Mouse (Mus musculus) liver, embryonic 15.5 days (tissue): ENCODE results near the gene Apbb2. TPM values are rescaled to one million over a fixed set of nuclear protein-coding genes. Genes with fewer than 3 reads are reported as not detected.

Experiments used
- ATAC-seq: fragments of 200-750 bp; cut with Nextera tagmentation; 2 replicates; pipeline ENCODE4 v1.8.0; 2017; ENCODE audit warnings: moderate number of reproducible peaks, mild to moderate bottlenecking, moderate library complexity; ENCODE audit not compliant: insufficient read depth
- H3K27ac ChIP-seq: fragments of 300-500 bp; sonication (generic); replicated peaks from 2 replicates; pipeline ENCODE4 v1.5.1; 2015; ENCODE audit warnings: mild to moderate bottlenecking, inconsistent platforms
- H3K27me3 ChIP-seq: fragments of 300-500 bp; sonication (generic); 2 replicates; pipeline ENCODE4 v1.6.1; 2015; ENCODE audit warnings: mild to moderate bottlenecking, inconsistent platforms
- H3K36me3 ChIP-seq: fragments of 300-500 bp; sonication (generic); replicated peaks from 2 replicates; pipeline ENCODE4 v1.6.1; 2015; ENCODE audit warnings: moderate library complexity, mild to moderate bottlenecking, inconsistent platforms
- H3K4me1 ChIP-seq: fragments of 300-500 bp; sonication (generic); replicated peaks from 2 replicates; pipeline ENCODE4 v1.6.1; 2015; ENCODE audit warnings: inconsistent platforms
- H3K4me2 ChIP-seq: fragments of 300-500 bp; sonication (generic); 2 replicates; pipeline ENCODE4 v1.6.1; 2015; ENCODE audit warnings: moderate library complexity, mild to moderate bottlenecking, inconsistent platforms
- H3K4me3 ChIP-seq: fragments of 300-500 bp; sonication (generic); replicated peaks from 2 replicates; pipeline ENCODE4 v1.5.1; 2015; ENCODE audit warnings: mild to moderate bottlenecking, inconsistent platforms
- H3K9ac ChIP-seq: fragments of 300-500 bp; sonication (generic); 2 replicates; pipeline ENCODE4 v1.6.1; 2015; ENCODE audit warnings: moderate library complexity, mild to moderate bottlenecking, inconsistent platforms
- H3K9me3 ChIP-seq: fragments of 300-500 bp; sonication (generic); replicated peaks from 2 replicates; pipeline ENCODE4 v1.6.1; 2016; ENCODE audit warnings: inconsistent platforms
- WGBS: fragments of 180-500 bp; shearing (Covaris S2); methylation state at CpG from one replicate; pipeline ENCODE4 v1.1.7; 2015; ENCODE audit warnings: mixed read lengths; ENCODE audit not compliant: insufficient replicate concordance; 5-methylcytosine and 5-hydroxymethylcytosine counted together
- polyA plus RNA-seq: library from polyadenylated mRNA; unstranded; fragments of >200 nt; fragmentation: Nextera tagmentation; extraction: Ambion mirVana; gene quantifications from 2 replicates; pipeline ENCODE4 v1.2.1, GENCODE M21; 2015

Apbb2 gene
- polyA plus RNA-seq, 1 experiment from 2014 or later, result 4.8 TPM

GRCm38 (mm10) chr5:66382111-66382510 lies 236.5 kb downstream of the Apbb2 start:
- Histone ChIP-seq H3K9ac (no peak overlapping the region), H3K4me1 (no peaks in the 10 kb centered on the region), H3K36me3 (no peaks in the 10 kb centered on the region), H3K27me3 (no peaks in the 10 kb centered on the region), H3K9me3 (no peaks in the 10 kb centered on the region), H3K27ac (no peak overlapping the region), H3K4me2 (no peak overlapping the region), H3K4me3 (no peak overlapping the region)
- WGBS, result 17% methylated on average over 1 of the region's 1 CpGs
- ATAC-seq, result no peak

- H3K9ac ChIP-seq, result no peak overlapping the region
- H3K4me3 ChIP-seq, result no peak overlapping the region
- H3K36me3 ChIP-seq, result no peaks in the 10 kb centered on the region
- no peaks in the 10 kb centered on the region for H3K9me3 ChIP-seq
- H3K4me2 ChIP-seq, result no peak overlapping the region
- H3K27ac ChIP-seq, result no peak overlapping the region
- no peaks in the 10 kb centered on the region for H3K4me1 ChIP-seq
- no peak for ATAC-seq
- WGBS, result 79% methylated on average over 6 of the region's 6 CpGs
- H3K27me3 ChIP-seq, result no peaks in the 10 kb centered on the region
These were observed 239.6 kb downstream of the Apbb2 start for GRCm38 (mm10) chr5:66378968-66379367.

GRCm38 (mm10) chr5:66376589-66377270 lies 241.9 kb downstream of the Apbb2 start:
- no peaks in the 10 kb centered on the region for H3K36me3 ChIP-seq
- no peak for ATAC-seq
- no peak overlapping the region for H3K4me3 ChIP-seq
- H3K9me3 ChIP-seq, result no peaks in the 10 kb centered on the region
- no peaks in the 10 kb centered on the region for H3K27me3 ChIP-seq
- no peaks in the 10 kb centered on the region for H3K4me1 ChIP-seq
- no peak overlapping the region for H3K9ac ChIP-seq
- WGBS, result 53% methylated on average over 14 of the region's 14 CpGs
- H3K4me2 ChIP-seq, result no peak overlapping the region
- no peak overlapping the region for H3K27ac ChIP-seq

- Histone ChIP-seq H3K9me3 (no peaks in the 10 kb centered on the region), H3K9ac (no peak overlapping the region), H3K4me2 (no peak overlapping the region), H3K4me3 (no peak overlapping the region), H3K27ac (no peak overlapping the region), H3K36me3 (no peaks in the 10 kb centered on the region), H3K27me3 (no peaks in the 10 kb centered on the region), H3K4me1 (no peaks in the 10 kb centered on the region)
- 78% methylated on average over 4 of the region's 4 CpGs for WGBS
- ATAC-seq, result no peak
These were observed 244.2 kb downstream of the Apbb2 start for GRCm38 (mm10) chr5:66374413-66374812.

GRCm38 (mm10) chr5:66373515-66374164 lies 244.9 kb downstream of the Apbb2 start:
- no peak overlapping the region for H3K4me2 ChIP-seq
- H3K4me1 ChIP-seq, result no peaks in the 10 kb centered on the region
- H3K9me3 ChIP-seq, result no peaks in the 10 kb centered on the region
- no peak for ATAC-seq
- H3K27ac ChIP-seq, result no peak overlapping the region
- WGBS, result 66% methylated on average over 13 of the region's 13 CpGs
- no peaks in the 10 kb centered on the region for H3K36me3 ChIP-seq
- no peak overlapping the region for H3K9ac ChIP-seq
- no peak overlapping the region for H3K4me3 ChIP-seq
- H3K27me3 ChIP-seq, result no peaks in the 10 kb centered on the region

- no peak overlapping the region for H3K4me2 ChIP-seq
- no peak overlapping the region for H3K9ac ChIP-seq
- H3K27ac ChIP-seq, result no peak overlapping the region
- ATAC-seq, result no peak
- H3K27me3 ChIP-seq, result no peaks in the 10 kb centered on the region
- H3K4me1 ChIP-seq, result no peaks in the 10 kb centered on the region; the same call in 1 of the 2 replicates
- no peaks in the 10 kb centered on the region for H3K36me3 ChIP-seq
- no peaks in the 10 kb centered on the region for H3K9me3 ChIP-seq
- no peak overlapping the region for H3K4me3 ChIP-seq
These were observed 247.5 kb downstream of the Apbb2 start for GRCm38 (mm10) chr5:66371131-66371530.

GRCm38 (mm10) chr5:66368966-66369365 lies 249.6 kb downstream of the Apbb2 start:
- Histone ChIP-seq H3K27me3 (no peaks in the 10 kb centered on the region), H3K36me3 (no peaks in the 10 kb centered on the region), H3K4me3 (no peak overlapping the region), H3K4me2 (no peak overlapping the region), H3K4me1 (no peaks in the 10 kb centered on the region; the same call in 1 of the 2 replicates), H3K27ac (no peak overlapping the region), H3K9ac (no peak overlapping the region), H3K9me3 (no peaks in the 10 kb centered on the region)
- ATAC-seq, result no peak
- WGBS, result 34% methylated on average over 7 of the region's 7 CpGs

- 81% methylated on average over 11 of the region's 11 CpGs for WGBS
These were observed 250.9 kb downstream of the Apbb2 start for GRCm38 (mm10) chr5:66367641-66368040.

GRCm38 (mm10) chr5:66363274-66364261 lies 255.0 kb downstream of the Apbb2 start:
- Histone ChIP-seq H3K4me2 (no peak overlapping the region), H3K27me3 (no peaks in the 10 kb centered on the region), H3K27ac (no peak overlapping the region), H3K9me3 (no peaks in the 10 kb centered on the region), H3K4me3 (no peak overlapping the region), H3K9ac (no peak overlapping the region), H3K4me1 (no peaks in the 10 kb centered on the region; the same call in 1 of the 2 replicates), H3K36me3 (no peaks in the 10 kb centered on the region)
- WGBS, result 34% methylated on average over 18 of the region's 18 CpGs
- no peak for ATAC-seq

More at GRCm38 (mm10) chr5:66367641-66368040, 250.9 kb downstream of the Apbb2 start:
- H3K4me3 ChIP-seq, result no peak overlapping the region
- no peaks in the 10 kb centered on the region for H3K36me3 ChIP-seq
- no peaks in the 10 kb centered on the region; the same call in 1 of the 2 replicates for H3K4me1 ChIP-seq
- H3K4me2 ChIP-seq, result no peak overlapping the region
- ATAC-seq, result no peak
- H3K9ac ChIP-seq, result no peak overlapping the region
- H3K9me3 ChIP-seq, result no peaks in the 10 kb centered on the region
- no peak overlapping the region for H3K27ac ChIP-seq
- H3K27me3 ChIP-seq, result no peaks in the 10 kb centered on the region

GRCm38 (mm10) chr5:66360739-66361138 lies 257.8 kb downstream of the Apbb2 start:
- Histone ChIP-seq H3K4me1 (no peaks in the 10 kb centered on the region), H3K36me3 (no peaks in the 10 kb centered on the region), H3K4me3 (no peak overlapping the region), H3K4me2 (no peak overlapping the region), H3K27ac (no peak overlapping the region), H3K9ac (no peak overlapping the region), H3K9me3 (no peaks in the 10 kb centered on the region), H3K27me3 (no peaks in the 10 kb centered on the region)
- WGBS, result 71% methylated on average over 9 of the region's 9 CpGs
- ATAC-seq, result no peak
